Comparison of ENCODE assay signal across 13 mouse cellular contexts in genomic region chr5:136382261-136383005, GRCm38 (mm10).
DNase-seq lines count a peak whose midpoint lies in the region; TF ChIP-seq lines count a peak whose summit lies in the region.
"Had no signal": no experiment of that assay in that cellular context is flagged by ENCODE, and none has a peak within 500 bp of the region (broad histone marks: within the 10 kb centered on the region; RNA-seq: fewer than 3 reads in every experiment).

No protein-coding gene starts in this region.

- H3K4me3 ChIP-seq in heart, embryonic 10.5 days: no peak overlapping the region
- no peak overlapping the region for H3K4me3 ChIP-seq in thymus, adult 2 months (ENCODE audit: control insufficient read depth, insufficient read depth, low read length)
- H3K4me3 ChIP-seq: heart, adult 2 months; liver, embryonic 13.5 days; midbrain, embryonic 12.5 days; neural tube, embryonic 15.5 days had no signal

- WGBS in heart, embryonic 10.5 days: 92% methylated on average over 9 of the region's 9 CpGs
- WGBS in thymus, adult 2 months: 85% methylated on average over 9 of the region's 9 CpGs

- peaks cover 21% of the 10 kb centered on the region; the same call in 1 of the 2 replicates for H3K36me3 ChIP-seq in heart, embryonic 10.5 days
- peaks cover 3% of the 10 kb centered on the region; the same call in 1 of the 2 replicates for H3K36me3 ChIP-seq in thymus, adult 2 months (ENCODE audit: control insufficient read depth, insufficient read depth, low read length)
- H3K36me3 ChIP-seq: liver, embryonic 13.5 days; neural tube, embryonic 15.5 days had no signal

- DNase-seq in heart, embryonic 10.5 days (ENCODE audit: low spot score): no peak
- no peak for DNase-seq in heart, adult 8-10 months (ENCODE audit: low spot score)
- DNase-seq in thymus, adult 2 months: peak; percentile 10
- DNase-seq in thymus, adult 18-20 months: no peak
- peak; percentile 80 for DNase-seq in lung, postnatal 36 days
- no peak for DNase-seq in cerebellum, adult 8-10 months
- no peak for DNase-seq in ovary, postnatal 10 days (ENCODE audit: low spot score)
- DNase-seq in left cerebral cortex, adult 11 months (ENCODE audit: low spot score): no peak
- DNase-seq: B cell, adult 2 months; heart, adult 2 months; liver, embryonic 13.5 days had no signal

- H3K4me1 ChIP-seq in heart, embryonic 10.5 days: peaks cover 18% of the 10 kb centered on the region
- H3K4me1 ChIP-seq in thymus, adult 2 months (replicated peaks; ENCODE audit: control insufficient read depth, insufficient read depth, low read length): peaks cover 9% of the 10 kb centered on the region
- H3K4me1 ChIP-seq: liver, embryonic 13.5 days had no signal

- no peaks in the 10 kb centered on the region for H3K27me3 ChIP-seq in heart, embryonic 10.5 days (ENCODE audit: insufficient read depth, poor library complexity, severe bottlenecking)
- no peaks in the 10 kb centered on the region for H3K27me3 ChIP-seq in thymus, adult 2 months (ENCODE audit: control insufficient read depth, insufficient read depth, low read length)
- H3K27me3 ChIP-seq: liver, embryonic 13.5 days; midbrain, embryonic 12.5 days; neural tube, embryonic 15.5 days had no signal

- 0 out of 2 replicates have a peak overlapping the region, but pooled peaks have one; percentile 19 for H3K27ac ChIP-seq in heart, embryonic 10.5 days
- no peak overlapping the region for H3K27ac ChIP-seq in thymus, adult 2 months (ENCODE audit: control insufficient read depth, insufficient read depth, low read length)
- H3K27ac ChIP-seq: heart, adult 2 months; liver, embryonic 13.5 days; midbrain, embryonic 12.5 days; neural tube, embryonic 15.5 days had no signal

- TF ChIP-seq CTCF in thymus, adult 2 months (IDR thresholded peaks at IDR 0.05; ENCODE audit: borderline replicate concordance, control insufficient read depth, extremely low read depth, insufficient read depth, low read length, poor library complexity): no peak

- no peak for TF ChIP-seq POLR2A in thymus, adult 2 months (IDR thresholded peaks at IDR 0.05; ENCODE audit: control insufficient read depth, extremely low read depth, insufficient read depth, low read length, poor library complexity)

- H3K9me3 ChIP-seq in heart, embryonic 10.5 days: no peaks in the 10 kb centered on the region
- H3K9me3 ChIP-seq: liver, embryonic 13.5 days; midbrain, embryonic 12.5 days; neural tube, embryonic 15.5 days had no signal

Comparison
In these comparisons a context has a peak if more than half of its experiments do, and no peak if none do; other contexts are left out.
1. DNase-seq: peak in thymus, adult 2 months (single experiment) and lung, postnatal 36 days (single experiment); none in heart, embryonic 10.5 days (single experiment), heart, adult 8-10 months (single experiment), thymus, adult 18-20 months (0 of 2), cerebellum, adult 8-10 months (single experiment), ovary, postnatal 10 days (single experiment) and left cerebral cortex, adult 11 months (single experiment).